Mouse (Mus musculus) adipocyte (in vitro differentiated cells): ENCODE results near the gene Il10rb.
A peak's percentile ranks its signal among the peaks of the same experiment; 100 is the strongest.

Experiments used
- DNase-seq: peaks from one replicate; pipeline ENCODE4 v3.0.0-alpha.2; 2016; ENCODE audit warnings: low spot score

The Il10rb gene

DNA sequence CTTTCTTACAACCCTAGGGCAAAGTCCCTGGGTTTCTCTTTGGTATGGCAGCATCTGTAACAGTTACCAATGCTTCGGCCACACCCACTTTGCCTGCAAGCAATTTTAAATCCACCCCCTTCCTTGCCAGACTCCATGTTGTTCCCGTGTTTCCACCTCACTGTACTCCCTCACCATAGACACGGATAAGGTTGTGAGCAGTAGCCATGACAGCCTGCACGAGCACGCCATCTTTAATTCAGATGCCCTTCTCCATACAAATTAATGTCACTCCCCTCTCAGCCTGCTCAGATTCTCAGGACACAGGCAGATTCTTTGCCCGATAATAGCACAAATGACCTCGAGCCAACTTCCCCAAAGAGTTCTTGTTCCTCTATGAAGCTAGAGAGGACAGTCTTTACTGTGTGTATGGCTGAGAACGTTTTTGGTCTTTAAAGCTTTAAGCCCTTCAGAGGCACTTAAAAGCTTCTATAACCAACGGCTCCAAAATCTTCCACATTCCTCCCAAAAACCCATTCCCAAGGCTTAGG, 23.6 kb upstream of the Il10rb start:
- no peak for DNase-seq

DNA sequence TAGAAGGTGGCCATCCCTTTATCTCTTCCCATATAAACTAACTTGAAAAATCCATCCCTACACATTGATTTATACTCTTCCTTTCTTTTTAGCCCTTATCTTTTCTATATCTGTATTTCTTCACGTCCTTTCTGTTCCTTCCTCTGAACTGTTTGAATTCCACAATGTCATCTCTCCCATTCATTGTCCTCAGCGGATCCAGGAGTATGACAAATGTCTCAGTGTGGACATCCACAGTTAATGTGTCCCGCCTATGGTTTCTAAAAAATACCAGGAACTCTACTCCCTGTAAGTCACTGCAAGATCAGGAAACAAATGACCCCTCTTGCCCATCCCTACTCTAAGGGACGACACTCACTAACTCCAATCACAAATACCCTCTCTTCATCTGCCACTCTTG, 21.7 kb upstream of the Il10rb start:
- DNase-seq: no peak

DNA sequence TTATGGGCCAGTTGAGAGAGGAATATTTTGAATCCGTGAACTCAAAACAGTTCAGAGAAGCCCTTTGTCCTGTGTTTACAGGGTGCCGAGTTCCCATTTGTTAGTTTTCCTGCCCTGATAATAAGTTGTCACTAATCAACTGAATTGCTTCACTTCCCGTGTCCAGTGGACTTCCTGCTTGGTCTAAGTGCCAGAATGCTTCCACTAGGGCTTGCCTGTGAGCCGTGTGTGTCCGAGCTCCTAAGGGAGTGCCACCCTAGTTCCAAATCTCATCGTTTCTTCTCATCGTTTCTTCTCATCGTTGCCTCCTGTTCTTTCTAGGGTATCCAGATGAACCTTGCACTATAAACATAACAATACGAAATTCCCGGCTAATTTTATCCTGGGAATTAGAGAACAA, 20.3 kb upstream of the Il10rb start:
- no peak for DNase-seq

DNA sequence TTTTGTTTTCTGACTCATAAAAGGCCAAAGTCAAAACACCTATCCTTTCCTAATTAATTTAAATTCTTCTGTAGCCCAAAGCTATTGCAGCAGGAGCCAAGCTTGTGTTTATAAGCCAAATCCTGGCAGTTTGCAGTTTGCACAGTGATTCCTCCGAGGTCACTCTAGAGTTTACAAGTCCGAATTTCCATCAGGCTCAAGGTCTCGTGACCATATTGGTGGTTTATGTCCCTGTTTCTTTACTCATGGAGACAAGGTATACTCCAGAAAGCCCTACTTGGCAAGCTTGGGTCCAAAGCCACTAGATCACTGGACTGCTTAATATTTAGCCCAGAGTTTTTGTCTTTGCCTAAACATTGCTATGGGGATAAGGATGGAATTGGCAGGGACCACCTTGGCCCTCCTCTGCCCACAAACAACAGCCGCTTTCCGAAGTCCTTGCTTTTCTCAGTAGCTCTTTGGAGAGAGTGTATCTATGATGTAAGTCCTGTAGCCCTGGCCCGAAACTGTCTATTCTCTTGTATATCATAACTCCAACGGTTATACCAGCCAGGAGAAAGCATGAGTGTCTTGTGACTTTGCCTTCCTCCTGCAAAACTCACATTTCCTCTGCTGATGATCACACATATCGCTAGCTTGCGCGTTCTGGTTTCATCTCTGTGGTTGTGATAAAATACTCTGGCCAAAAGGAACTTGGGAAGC, 19.4 kb upstream of the Il10rb start:
- no peak for DNase-seq

DNA sequence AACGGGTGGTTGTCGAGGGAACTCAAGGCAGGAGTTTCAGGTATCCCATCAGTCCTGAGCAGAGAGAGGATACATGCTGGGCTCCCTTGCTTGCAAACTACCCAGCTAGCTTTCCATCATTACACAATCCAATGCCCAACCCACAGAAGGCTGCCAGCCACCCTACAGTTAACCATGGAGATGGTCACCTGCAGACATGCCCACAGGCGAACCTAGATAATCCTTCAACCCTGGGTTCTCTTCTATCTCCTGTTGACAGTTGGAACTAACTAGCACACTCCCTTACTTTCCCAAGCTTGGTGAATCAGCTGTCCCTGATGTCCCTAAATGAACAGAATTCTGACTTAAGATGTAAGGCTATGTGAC, 18.9 kb upstream of the Il10rb start:
- no peak for DNase-seq

DNA sequence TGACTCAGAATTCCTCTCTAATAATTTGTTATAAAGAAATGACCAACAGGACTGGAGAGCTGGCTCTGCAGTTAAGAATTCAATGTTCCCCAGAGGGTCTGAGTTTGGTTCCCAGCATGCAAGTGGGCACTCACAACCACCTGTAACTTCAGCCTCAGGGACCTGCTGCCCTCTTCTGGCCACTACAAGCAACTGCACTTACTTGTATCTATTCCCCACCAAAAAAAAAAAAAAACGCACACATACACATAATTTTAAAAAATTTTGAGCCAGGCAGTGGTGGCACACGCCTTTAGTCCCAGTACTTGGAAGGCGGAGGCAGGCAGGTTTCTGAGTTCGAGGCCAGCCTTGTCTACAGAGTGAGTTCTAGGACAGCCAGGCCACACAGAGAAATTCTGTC, 15.9 kb upstream of the Il10rb start:
- peak; percentile 28 for DNase-seq

DNA sequence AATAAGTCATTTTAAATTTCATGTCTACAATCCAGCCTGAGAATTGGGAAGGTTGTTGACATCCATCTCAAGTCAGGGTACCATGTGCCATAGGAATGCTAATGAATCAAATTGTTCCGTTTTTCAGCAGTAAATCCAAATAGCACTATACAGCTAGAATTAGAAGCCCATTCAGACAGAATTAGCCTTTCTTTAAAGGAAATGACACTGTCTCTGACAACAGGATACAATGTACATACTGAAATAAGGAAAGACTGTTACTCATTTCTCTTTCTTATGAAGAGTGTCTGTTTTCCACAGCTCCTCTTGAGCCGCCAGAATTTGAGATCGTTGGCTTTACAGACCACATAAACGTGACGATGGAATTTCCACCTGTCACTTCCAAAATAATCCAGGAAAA, 14.5 kb upstream of the Il10rb start, which contains the start of gene Gm21970:
Gm21970 (plus strand) TSS at position 301 of the 400 bp plus-strand sequence.
- DNase-seq: no peak

DNA sequence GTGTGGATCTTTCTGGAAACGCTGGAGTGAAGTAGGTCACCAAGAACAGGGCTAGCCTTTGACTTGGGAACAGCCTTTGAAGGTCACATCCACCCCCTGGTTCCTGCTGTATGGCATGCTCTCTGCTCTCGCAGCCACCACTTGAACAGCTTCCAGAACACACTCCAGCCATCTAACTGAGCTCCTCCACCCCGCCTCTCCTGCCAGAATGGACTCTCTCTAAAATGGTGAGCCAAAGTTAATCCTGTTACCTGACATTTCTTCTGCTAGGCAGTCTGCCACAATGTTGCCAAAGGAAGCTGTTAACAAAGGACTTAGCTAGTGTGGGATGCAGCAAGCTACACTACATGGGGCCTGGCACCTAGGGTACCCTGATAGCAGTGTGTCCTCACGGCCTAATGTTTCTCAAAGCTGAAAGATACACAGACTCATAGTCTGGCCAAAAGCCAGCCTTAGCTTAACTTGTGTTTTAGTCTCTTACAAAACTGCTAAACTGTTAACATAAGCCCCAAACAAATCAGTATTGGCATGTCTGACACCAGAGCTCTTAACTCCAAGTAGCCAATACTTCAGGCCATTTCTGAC, 11.0 kb upstream of the Il10rb start:
- peak; percentile 72 for DNase-seq

DNA sequence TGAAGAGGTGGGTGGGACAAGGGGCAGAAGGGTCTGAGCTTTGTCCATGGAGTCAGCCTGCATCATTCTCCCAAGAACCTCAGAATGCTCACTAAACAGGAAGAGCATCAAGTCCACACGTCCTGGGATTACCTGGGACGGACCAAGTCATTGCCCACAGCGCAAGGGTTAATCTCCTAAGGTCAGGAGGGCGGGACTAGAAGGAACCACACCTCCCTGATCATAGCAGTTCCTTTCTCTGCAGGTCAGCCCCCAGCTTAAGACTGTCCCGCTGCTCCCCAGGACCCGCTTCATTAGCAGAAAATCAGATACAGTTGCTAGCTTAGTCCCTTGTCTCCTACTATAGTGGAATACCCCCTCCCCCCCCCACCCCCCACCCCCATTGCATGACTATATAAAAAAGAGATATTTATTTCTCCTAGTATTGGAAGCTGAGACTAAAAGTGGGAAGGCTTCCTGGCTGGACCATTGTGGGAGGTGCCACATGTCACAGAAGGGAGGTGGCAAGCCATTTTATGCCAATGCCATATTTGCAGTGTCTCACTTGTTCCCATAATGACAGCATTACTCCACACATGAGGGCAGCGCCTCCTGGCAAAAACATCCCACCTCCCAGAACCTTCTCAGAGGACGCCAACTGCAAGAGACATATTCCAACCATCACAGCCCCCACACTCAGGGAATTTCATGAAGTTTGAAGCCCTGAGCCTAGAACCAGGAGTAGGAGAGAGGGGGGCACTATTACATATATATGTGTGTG, 10.2 kb upstream of the Il10rb start:
- DNase-seq: no peak

DNA sequence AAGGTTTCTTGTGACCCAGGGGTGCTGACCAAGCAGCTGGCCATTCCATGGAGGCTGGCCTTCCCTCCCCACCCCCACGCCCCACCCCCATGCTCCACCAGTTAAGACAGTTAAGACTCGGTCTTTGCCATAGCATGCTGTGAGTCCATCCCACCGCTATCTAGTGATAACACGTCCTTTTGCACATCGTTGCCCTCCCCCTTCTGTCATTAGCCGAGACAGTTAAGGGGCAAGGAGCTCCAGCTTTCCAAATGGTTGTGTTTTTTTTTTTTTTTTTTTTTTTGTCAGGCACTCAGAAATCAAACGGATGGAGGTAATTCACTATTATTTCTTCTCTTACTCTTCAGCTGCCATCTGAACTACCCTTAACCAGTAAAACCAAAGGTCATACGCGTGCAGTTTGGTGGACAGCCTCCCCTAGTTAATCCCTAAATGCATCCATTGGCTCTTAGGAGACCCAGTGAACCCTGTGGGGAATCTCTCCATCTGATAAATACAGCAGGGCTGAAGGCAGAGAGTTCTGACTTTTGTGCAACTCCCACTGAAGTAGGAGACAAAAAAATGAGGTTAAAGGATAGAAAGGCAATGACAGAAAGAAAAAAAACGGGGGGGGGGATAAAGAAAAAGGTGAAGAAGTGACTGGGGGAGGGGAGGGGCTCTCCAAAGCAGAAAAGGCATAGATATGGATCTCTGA, 9.0 kb upstream of the Il10rb start:
- no peak for DNase-seq

DNA sequence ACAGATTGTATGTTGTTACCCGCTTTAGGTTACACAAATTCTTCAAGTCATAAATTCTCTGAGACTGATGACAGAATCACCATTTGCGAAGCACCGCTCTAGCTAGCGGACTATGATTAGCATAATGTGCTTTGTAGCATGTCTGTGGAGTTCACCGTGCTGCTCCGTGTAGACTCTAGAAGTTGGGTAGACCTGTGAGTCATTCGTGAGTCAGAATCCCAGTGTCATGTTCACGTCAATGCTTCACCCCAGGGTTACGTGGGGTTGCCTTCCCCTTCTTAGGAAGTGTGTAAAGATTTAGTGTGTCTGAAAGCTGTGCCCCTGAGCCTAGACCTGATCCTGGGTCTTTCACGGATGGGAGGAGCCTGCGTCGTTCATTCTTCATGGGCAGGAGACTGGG, 7.9 kb upstream of the Il10rb start:
- DNase-seq: no peak

DNA sequence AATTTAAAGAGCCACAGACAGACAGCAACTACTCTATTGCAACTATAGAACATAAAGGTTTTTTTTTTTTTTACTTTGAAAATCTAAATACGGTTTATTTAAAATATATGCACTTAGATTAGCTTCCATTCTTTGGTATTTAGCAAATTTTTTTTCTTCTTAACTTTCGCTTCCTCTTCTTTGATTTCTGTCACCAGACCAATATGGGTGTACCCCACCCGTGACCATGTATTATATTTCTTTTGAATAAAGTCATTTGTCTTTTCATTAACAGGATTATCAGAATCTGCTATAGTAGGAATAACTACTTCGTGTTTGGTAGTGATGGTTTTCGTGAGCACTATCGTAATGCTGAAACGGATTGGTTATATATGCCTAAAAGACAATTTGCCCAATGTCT, 7.0 kb upstream of the Il10rb start:
- DNase-seq: no peak

DNA sequence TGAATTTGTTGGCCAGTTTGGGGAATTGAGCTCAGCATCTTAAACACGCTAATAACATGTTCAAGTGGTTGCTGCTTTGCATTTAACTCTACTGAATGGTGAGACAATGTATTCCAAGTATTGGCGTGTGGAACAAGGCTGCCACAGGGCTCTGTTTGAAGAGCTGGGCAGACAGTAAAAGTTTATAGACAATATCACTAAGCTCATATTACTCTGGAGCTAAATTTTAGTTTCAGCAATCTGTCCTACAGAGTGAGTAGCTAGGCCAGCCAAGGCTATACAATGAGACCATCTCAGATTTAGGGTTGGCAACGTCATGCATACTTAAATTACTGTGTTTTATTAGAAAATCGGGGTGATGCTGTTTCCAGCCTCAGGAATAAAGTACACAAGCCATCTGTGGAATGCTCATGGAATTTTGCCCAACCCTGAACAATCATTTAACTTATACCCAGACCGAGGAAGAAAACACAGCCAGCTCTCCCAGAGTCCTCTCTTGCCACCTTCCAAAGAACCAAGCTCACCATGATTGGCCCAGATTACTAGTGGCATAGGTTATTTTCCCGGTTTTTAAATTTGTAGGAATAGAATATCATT, 4.3 kb upstream of the Il10rb start:
- no peak for DNase-seq

DNA sequence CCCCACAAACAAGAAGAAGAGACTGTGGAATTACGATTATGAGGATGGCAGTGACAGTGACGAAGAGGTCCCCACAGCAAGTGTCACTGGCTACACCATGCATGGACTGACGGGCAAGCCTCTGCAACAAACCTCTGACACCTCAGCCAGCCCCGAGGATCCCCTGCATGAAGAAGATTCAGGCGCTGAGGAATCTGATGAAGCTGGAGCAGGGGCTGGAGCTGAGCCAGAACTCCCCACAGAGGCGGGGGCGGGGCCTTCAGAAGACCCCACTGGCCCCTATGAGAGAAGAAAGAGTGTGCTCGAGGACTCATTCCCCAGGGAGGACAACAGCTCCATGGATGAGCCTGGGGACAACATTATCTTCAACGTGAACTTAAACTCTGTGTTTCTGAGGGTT, 2.2 kb upstream of the Il10rb start:
- no peak for DNase-seq

DNA sequence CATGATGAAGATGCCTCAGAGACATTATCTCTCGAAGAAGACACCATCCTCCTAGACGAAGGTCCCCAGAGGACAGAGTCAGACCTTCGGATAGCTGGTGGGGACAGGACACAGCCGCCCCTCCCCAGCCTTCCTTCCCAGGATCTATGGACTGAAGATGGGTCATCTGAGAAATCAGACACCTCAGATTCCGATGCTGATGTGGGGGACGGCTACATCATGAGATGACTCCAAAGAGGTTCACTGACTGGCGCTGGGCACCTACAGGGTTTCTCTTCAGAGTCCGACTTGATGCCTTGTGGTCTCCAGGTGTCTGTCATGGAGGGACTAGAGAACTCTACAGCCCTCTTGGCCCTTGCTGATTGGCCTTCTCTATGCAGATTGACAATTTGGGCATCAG, 1.8 kb upstream of the Il10rb start:
- no peak for DNase-seq

DNA sequence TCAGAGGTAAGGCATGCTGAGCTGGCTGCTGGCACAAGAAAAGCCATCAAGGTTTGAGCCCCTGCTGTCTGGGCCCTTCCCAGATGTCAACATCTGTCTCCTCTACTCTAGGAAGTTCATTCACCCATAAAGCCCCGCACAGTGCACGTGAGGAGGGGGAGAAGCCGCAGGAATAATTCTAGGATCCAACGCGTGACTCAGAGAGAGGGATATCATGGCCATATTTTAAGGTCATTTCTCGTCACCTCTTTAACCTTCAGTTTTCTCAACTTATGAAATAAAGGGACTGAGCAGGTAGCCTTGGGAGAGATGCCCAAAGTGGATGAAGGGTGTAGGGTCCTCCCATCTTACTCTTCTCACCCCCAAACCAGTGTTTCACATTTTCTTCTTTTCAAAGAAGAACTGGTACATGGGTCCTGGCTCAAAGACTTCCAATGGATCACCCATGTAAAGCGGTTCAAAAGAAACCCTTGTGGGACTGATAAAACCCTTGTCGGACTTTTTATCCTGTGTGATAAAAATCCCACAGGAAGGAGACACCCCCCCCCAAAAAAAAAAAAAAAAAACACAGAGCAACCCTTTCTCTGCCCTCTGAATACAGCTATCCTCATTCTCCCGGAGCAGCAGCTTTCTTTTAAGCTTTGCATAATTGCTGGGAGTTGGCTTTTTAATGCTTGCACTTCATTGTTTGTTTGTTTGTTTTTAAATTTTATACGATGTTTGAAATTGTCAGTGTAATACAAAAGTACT, 961 bp upstream of the Il10rb start:
- no peak for DNase-seq

DNA sequence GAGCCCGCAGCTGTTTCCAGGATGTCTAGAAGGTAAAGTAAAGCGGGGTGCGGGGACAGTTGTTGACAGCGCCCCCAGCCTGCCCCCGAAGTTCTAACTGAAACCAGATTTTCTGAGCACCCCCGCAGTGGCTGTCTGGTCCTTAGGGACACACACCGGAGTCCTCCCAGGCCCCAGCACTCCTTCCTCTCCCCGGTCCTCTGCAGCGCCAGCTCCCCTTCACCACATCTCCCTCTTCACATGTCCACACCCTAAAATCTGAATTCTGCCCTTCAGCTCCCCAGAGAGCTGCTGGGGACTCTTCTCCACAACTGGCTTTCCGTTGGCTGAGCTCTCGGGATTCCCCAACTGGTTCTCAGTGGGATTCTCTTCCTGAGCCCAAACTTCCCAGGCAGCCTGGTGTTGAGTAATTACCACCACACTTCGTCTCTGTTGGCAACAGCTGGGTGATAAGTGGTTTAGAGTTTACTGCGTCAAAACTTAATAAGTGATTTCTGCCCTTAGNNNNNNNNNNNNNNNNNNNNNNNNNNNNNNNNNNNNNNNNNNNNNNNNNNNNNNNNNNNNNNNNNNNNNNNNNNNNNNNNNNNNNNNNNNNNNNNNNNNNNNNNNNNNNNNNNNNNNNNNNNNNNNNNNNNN, 739 bp downstream of the Il10rb start:
- DNase-seq: peak; percentile 93

DNA sequence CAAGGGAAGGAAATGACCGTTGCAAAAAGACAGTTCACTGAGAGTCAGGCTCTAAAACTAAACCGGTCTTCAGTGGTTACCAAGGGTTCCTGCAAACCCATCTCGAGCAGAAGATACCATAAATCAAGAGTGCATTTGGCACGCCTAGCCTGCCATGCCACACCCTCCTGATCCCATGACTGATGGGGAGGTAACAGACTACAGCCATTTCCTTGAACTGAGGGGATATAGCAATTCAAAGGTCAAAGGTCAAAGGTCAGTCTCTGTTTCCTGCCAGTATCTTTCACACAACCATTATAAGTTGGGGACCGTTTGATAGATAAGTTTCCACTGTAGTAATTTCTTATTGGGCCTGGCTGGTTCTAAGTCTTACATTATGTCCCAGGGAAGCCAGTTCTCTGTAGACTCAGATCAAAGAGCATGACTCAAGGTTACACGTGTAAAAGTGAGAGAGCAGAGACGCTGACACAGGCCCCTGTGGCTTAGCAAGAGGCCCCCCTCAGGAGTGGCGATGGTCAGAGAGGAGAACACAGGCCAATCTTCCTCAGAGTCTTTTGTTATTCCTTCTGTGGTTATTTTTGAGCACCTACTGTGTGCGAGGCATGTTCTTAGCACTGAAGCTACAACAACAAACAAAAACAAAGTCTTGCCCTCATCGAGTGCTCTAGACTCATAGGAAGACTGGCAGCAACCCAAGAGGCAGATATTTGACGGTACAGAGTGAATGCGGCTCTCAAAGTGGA, 7.3 kb downstream of the Il10rb start:
- DNase-seq: no peak

DNA sequence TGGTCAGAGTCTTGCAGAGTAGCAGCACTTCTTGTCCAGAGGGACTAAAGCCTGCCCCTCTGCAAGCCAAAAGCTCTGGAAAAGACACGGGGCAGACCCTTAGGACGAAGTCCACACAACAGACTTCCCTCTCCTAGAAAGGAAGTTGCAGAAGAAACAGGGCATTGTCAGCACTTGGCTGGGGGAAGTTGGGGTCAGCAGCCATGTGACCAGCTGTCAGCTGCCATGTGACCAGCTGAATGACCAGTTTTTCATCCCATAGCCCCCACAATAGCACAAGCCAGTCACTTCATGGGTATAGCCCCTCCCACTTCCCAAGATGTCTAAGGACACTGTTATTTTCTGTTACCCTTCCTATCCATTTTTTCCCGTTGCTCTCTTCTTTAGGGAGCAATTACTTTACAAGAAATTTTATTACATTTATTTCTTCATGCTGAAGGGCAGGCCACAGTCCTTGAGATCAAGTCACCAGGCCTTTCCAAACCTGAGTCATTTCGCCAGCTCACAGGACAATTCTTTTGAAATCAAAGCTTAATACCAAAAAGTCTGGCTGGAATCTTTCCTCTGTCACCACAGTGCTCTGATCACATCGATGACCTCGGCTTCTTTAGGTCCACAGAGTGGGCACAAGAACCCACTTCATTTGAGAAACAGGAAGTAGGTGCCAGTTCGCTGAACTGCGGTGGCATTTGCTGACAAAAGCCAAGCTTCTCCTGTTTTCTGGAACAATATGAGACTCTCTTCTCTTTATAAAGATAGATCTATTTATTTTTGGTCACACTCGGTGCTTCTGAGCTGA, 9.6 kb downstream of the Il10rb start:
- DNase-seq: no peak
